Mouse (Mus musculus): Measurements from ENCODE around the gene Shroom1. TPM values are rescaled to one million over a fixed set of nuclear protein-coding genes. Genes with fewer than 3 reads are reported as not detected.
A peak's percentile ranks its signal among the peaks of the same experiment; 100 is the strongest.

Gene Shroom1
- polyA plus RNA-seq, 1 experiment = 0.82 TPM

DNA sequence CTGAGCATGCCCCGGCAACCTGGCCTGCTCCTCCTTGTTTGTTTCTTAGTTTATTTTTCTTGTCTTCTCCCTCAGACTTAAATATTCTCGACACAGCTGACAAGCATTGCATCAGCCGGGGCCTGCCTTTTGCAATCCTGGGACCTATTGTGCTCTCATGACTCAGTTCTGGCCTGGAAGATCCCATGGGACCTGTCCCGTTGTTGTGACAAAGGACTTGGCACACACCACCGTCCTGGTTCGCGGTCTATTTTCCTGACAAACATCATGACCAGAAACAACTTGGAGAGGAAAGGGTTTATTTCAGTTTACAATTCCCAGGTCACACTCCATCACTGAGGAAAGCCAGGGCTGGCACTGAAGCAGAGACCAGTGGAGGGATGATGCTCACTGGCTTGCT lies 51.1 kb downstream of the Shroom1 start:
- H3K36me3 ChIP-seq (ENCODE audit: control insufficient read depth, insufficient read depth) = no peaks in the 10 kb centered on the region
- H3K79me3 ChIP-seq (ENCODE audit: low read depth) = no peaks in the 10 kb centered on the region
- H3ac ChIP-seq (ENCODE audit: control insufficient read depth, insufficient read length, low read depth) = no peak overlapping the region
- TF ChIP-seq USF1 (IDR thresholded peaks at IDR 0.05; ENCODE audit: low read depth) (no peak), CEBPB (IDR thresholded peaks at IDR 0.05; ENCODE audit: low read depth) (peak; percentile 99)
- H3K27me3 ChIP-seq (ENCODE audit: control insufficient read depth, insufficient read depth, insufficient read length) = no peaks in the 10 kb centered on the region
- no peaks in the 10 kb centered on the region for H3K79me2 ChIP-seq (ENCODE audit: control insufficient read depth, insufficient read depth)
- no peak overlapping the region for H3K4me3 ChIP-seq (ENCODE audit: insufficient read depth, poor library complexity, severe bottlenecking)

DNA sequence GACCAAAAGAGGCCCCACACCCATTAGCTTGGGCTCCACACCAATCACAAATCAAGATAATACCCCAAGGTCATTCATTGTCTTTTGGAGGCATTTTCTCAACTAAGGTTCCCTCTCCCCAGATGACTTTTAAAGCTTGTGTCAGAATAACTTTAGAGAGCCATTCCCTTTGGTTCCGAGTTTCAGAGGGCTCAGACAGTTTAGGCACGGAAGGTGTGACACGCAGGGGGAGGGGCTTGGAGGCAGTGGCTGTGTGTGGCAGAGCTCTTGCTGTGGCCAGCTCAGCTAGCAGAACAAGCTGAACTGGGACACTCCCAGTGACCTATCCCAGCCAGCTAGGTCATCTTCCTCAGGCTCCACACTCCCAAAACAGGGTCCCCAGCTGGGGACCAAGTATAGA lies 51.6 kb downstream of the Shroom1 start:
- Histone ChIP-seq H3K4me3 (ENCODE audit: insufficient read depth, poor library complexity, severe bottlenecking) (no peak overlapping the region), H3K36me3 (ENCODE audit: control insufficient read depth, insufficient read depth) (no peaks in the 10 kb centered on the region), H3K27me3 (ENCODE audit: control insufficient read depth, insufficient read depth, insufficient read length) (no peaks in the 10 kb centered on the region), H3K79me2 (ENCODE audit: control insufficient read depth, insufficient read depth) (no peaks in the 10 kb centered on the region), H3K79me3 (ENCODE audit: low read depth) (no peaks in the 10 kb centered on the region), H3ac (ENCODE audit: control insufficient read depth, insufficient read length, low read depth) (no peak overlapping the region)
- TF ChIP-seq FOSL1 (IDR thresholded peaks at IDR 0.05; ENCODE audit: insufficient read depth, low read length, poor library complexity, severe bottlenecking) (no peak), MYOG (IDR thresholded peaks at IDR 0.05; ENCODE audit: control insufficient read depth, extremely low read depth, insufficient read length) (no peak), USF1 (IDR thresholded peaks at IDR 0.05; ENCODE audit: low read depth) (no peak), CTCF (IDR thresholded peaks at IDR 0.05; ENCODE audit: control insufficient read depth, insufficient read depth, insufficient read length) (no peak), MAX (IDR thresholded peaks at IDR 0.05) (no peak), CEBPB (IDR thresholded peaks at IDR 0.05; ENCODE audit: low read depth) (no peak), MYOD1 (IDR thresholded peaks at IDR 0.05; ENCODE audit: control insufficient read depth, insufficient read length, low read depth) (no peak)

DNA sequence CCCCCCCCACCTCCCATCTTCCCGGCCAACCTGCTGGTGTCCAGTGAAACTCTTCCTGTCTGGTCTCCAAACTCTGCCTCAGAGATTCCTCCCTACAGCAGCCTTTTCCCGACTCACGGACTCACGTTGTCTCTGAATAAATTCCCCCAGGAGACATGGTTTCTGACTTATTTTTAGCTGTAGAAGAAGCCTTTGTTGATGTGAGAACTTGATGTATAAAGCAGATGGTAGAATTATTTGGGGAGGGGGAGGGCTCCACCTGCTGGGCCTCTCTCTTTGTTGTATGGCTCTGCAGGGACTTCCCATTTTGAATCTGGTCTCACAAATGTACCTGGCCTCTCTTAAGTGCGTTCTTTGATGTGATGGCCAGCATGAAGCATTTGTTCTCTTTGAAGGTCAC lies 53.3 kb downstream of the Shroom1 start:
- H3K79me2 ChIP-seq (ENCODE audit: control insufficient read depth, insufficient read depth) = no peaks in the 10 kb centered on the region
- no peaks in the 10 kb centered on the region for H3K36me3 ChIP-seq (ENCODE audit: control insufficient read depth, insufficient read depth)
- H3K27me3 ChIP-seq (ENCODE audit: control insufficient read depth, insufficient read depth, insufficient read length) = no peaks in the 10 kb centered on the region
- no peaks in the 10 kb centered on the region for H3K79me3 ChIP-seq (ENCODE audit: low read depth)
- TF ChIP-seq CEBPB (IDR thresholded peaks at IDR 0.05; ENCODE audit: low read depth) (no peak), MYOG (IDR thresholded peaks at IDR 0.05; ENCODE audit: control insufficient read depth, extremely low read depth, insufficient read length) (no peak), USF1 (IDR thresholded peaks at IDR 0.05; ENCODE audit: low read depth) (no peak), CTCF (IDR thresholded peaks at IDR 0.05; ENCODE audit: control insufficient read depth, insufficient read depth, insufficient read length) (no peak), MAX (IDR thresholded peaks at IDR 0.05) (no peak), FOSL1 (IDR thresholded peaks at IDR 0.05; ENCODE audit: insufficient read depth, low read length, poor library complexity, severe bottlenecking) (no peak), MYOD1 (IDR thresholded peaks at IDR 0.05; ENCODE audit: control insufficient read depth, insufficient read length, low read depth) (no peak)
- no peak overlapping the region for H3ac ChIP-seq (ENCODE audit: control insufficient read depth, insufficient read length, low read depth)
- H3K4me3 ChIP-seq (ENCODE audit: insufficient read depth, poor library complexity, severe bottlenecking) = no peak overlapping the region

DNA sequence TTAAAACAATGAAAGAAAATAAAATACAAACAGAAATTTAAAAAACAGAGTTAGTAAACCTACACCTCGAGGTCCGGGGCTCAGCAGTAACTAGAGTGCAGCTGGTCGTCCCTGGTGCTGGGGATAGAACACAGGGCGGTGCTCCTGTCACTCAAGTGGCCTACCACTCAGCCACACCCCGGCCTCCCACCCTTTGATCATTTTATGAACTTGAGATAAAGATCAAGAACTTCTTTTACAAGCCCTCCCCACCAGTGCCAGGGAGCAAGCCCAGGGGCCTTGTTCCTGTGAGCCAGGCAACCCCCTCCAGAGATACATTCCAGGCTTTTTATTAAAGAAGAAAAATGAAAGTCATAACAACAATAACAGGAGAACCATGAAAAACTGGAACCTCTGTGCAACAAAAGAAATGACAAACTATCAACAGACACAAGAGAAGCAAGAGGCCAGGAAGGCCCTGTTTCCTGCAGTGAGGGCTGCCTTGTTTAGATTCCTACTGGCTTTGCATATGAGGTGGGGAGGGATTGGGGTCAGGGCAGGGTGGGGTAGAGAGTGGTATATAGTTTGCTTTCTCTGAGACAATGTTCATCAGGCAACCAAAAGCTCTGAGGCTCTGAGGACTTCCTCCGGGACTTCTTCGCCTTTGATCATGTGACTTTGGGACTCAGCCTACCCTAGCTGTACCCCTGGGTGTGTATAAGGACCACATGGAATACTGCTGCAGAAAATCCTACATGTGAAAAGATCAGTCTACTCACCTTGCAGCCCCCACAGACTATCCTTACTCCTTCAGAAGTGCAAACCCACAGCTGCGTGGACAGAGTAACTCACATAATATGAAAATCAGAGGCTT lies 60.0 kb downstream of the Shroom1 start:
- Histone ChIP-seq H3K36me3 (ENCODE audit: control insufficient read depth, insufficient read depth) (no peaks in the 10 kb centered on the region), H3K4me3 (ENCODE audit: insufficient read depth, poor library complexity, severe bottlenecking) (no peak overlapping the region), H3K79me3 (ENCODE audit: low read depth) (peaks cover 12% of the 10 kb centered on the region), H3ac (ENCODE audit: control insufficient read depth, insufficient read length, low read depth) (no peak overlapping the region), H3K79me2 (ENCODE audit: control insufficient read depth, insufficient read depth) (peaks cover 22% of the 10 kb centered on the region), H3K27me3 (ENCODE audit: control insufficient read depth, insufficient read depth, insufficient read length) (no peaks in the 10 kb centered on the region)
- no peak for TF ChIP-seq MAX (IDR thresholded peaks at IDR 0.05)
- no peak for TF ChIP-seq MYOD1 (IDR thresholded peaks at IDR 0.05; ENCODE audit: control insufficient read depth, insufficient read length, low read depth)

Small RNAs within 50 kb of the gene (microRNA-seq; reads per million reads assigned to microRNA genes)
- 0.24 reads per million for gene Mir6920 (ENCODE audit: borderline microRNAs expressed)

Other genes with a start within 250 kb of the Shroom1 start
- 112 TPM for gene Hspa4, start 156.7 kb upstream of the Shroom1 start, polyA plus RNA-seq (2012; fragmentation: generic; extraction: Trizol)
- 8.2 TPM for gene Zcchc10, start 132.5 kb upstream of the Shroom1 start, polyA plus RNA-seq (2012; fragmentation: generic; extraction: Trizol)
- gene Aff4, start 106.4 kb upstream of the Shroom1 start, polyA plus RNA-seq (2012; fragmentation: generic; extraction: Trizol) = 12.1 TPM
- not detected for gene Leap2, start 34.0 kb upstream of the Shroom1 start, polyA plus RNA-seq (2012; fragmentation: generic; extraction: Trizol)
- gene Uqcrq, start 26.4 kb upstream of the Shroom1 start, polyA plus RNA-seq (2012; fragmentation: generic; extraction: Trizol) = 664 TPM
- gene Gdf9, start 26.2 kb upstream of the Shroom1 start, polyA plus RNA-seq (2012; fragmentation: generic; extraction: Trizol) = 0.70 TPM
- not detected for gene Gm10447, start 95 bp upstream of the Shroom1 start, polyA plus RNA-seq (2012; fragmentation: generic; extraction: Trizol)
- not detected for gene Gm9837, start 13.3 kb downstream of the Shroom1 start, polyA plus RNA-seq (2012; fragmentation: generic; extraction: Trizol)
- gene Gm9945, start 23.0 kb downstream of the Shroom1 start, polyA plus RNA-seq (2012; fragmentation: generic; extraction: Trizol) = not detected
- gene Sowaha, start 23.1 kb downstream of the Shroom1 start, polyA plus RNA-seq (2012; fragmentation: generic; extraction: Trizol) = not detected
- gene Sept8, start 62.1 kb downstream of the Shroom1 start, polyA plus RNA-seq (2012; fragmentation: generic; extraction: Trizol) = 32.7 TPM
- gene Kif3a, start 110.2 kb downstream of the Shroom1 start, polyA plus RNA-seq (2012; fragmentation: generic; extraction: Trizol) = 7.9 TPM
- gene Il4, start 161.5 kb downstream of the Shroom1 start, polyA plus RNA-seq (2012; fragmentation: generic; extraction: Trizol) = not detected
- not detected for gene Il13, start 177.5 kb downstream of the Shroom1 start, polyA plus RNA-seq (2012; fragmentation: generic; extraction: Trizol)